Mouse (Mus musculus) embryo, embryonic 9.5 days (tissue): ENCODE results near the gene Neurl4.
"Not testable (repeated sequence)": the region's sequence is repeated elsewhere in the genome, so short reads cannot be mapped to it uniquely, and the experiment has no call there.

Experiments
- DNase-seq: peaks from one replicate; pipeline ENCODE4 v3.0.0-alpha.2; 2017; ENCODE audit errors: extremely low spot score

The Neurl4 gene

DNA sequence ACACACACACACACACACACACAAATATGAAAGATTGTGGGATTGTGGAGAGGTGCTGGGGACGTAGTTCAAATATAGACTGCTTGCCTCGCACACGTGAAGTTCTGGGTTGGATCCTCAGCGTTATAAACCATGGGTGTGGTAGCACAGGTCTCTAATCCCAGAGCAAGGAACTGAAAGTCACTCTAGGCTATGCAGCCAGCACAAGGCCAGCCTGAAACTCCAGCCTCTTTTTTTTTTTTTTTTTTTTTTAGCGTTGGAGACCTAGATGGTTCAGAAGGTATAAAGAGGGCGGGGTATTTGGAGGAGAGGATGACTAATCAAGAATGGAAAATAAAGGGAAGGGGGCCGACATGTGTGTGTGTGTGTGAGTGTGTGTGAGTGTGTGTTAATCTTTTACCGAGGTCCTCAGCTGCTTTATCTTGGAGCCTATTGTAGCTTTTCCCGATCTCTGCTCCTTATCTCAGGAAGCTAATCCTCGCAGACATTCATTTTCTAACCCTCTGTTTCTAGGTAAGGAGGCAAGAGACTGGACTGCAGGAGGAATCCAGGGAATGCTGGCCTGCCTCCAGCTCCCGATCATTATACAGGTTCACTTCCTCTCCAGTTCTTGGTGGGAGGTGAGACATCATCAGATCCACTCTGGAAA is 52.5 kb downstream of the Neurl4 start:
- no peak for DNase-seq

GRCm38 (mm10) chr11:69955618-69956017 is 54.7 kb downstream of the Neurl4 start:
- not testable (repeated sequence) for DNase-seq

DNA sequence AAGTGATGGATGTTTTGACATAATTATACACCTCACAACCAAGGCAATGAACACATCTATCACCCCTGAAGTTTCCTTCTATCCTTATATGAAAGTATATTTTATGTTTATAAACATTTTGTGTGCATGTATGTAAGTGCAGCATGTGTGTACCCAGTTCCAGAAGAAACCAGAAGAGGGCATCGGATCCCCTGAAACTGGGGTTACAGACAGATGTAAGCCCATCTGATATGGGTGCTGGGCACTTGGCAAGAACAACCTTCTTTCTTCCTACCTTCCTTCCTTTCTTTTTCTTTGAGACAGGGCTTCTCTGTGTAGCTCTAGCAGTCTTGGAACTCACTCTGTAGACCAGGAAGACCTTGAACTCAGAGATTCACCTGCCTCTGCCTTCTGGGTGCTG is 55.3 kb downstream of the Neurl4 start:
- DNase-seq: no peak

DNA sequence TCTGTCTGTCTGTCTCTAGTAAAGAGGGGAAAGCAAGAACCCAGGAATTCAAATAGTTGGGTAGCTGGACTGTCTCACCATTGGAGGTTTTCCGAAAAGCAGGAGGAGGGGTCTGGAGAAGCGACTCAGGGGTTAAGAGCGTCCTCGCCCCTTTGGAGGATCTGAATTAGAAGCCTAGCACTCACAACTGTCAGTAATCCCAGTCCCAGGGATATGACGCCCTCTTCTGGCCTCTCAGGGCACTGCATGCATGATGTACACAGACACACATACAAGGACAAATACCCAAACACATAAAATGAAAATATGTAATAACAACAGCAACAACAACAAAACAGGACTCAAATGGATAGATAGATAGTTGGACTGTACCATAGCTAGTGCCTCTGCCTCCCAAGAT is 59.7 kb downstream of the Neurl4 start:
- DNase-seq: no peak

- no peak for DNase-seq
Observed at GRCm38 (mm10) chr11:69961841-69962240, 61.0 kb downstream of the Neurl4 start.
